Mouse (Mus musculus) liver, embryonic 14.5 days (tissue): ENCODE results near the gene Aph1a. TPM values are rescaled to one million over a fixed set of nuclear protein-coding genes. Genes with fewer than 3 reads are reported as not detected.
"Not testable (repeated sequence)": the region's sequence is repeated elsewhere in the genome, so short reads cannot be mapped to it uniquely, and the experiment has no call there.

ENCODE experiments used
- ATAC-seq: fragments of 200-750 bp; cut with Nextera tagmentation; 2 replicates; pipeline ENCODE4 v1.8.0; 2017; ENCODE audit warnings: moderate number of reproducible peaks, mild to moderate bottlenecking, moderate library complexity; ENCODE audit not compliant: insufficient read depth
- DNase-seq, 3 experiments: peaks; one replicate each; pipeline ENCODE4 v3.0.0-alpha.2; 2012 to 2013; ENCODE audit warnings: low read depth in 3 of 3, low spot score in 3 of 3
- H3K27ac ChIP-seq: fragments of 300-500 bp; sonication (generic); 2 replicates; pipeline ENCODE4 v1.5.1; 2014; ENCODE audit warnings: moderate library complexity, mild to moderate bottlenecking, control low read depth, inconsistent platforms
- H3K27me3 ChIP-seq: fragments of 300-500 bp; sonication (generic); 2 replicates; pipeline ENCODE4 v1.6.1; 2014; ENCODE audit warnings: mild to moderate bottlenecking, low read length, moderate library complexity; ENCODE audit not compliant: control insufficient read depth, insufficient read depth
- H3K36me3 ChIP-seq: fragments of 300-500 bp; sonication (generic); replicated peaks from 2 replicates; pipeline ENCODE4 v1.6.1; 2014; ENCODE audit warnings: low read depth; ENCODE audit not compliant: control insufficient read depth, insufficient read depth
- H3K4me1 ChIP-seq, 2 experiments: fragments of 200-500 bp in 1 of 2; fragments of 300-500 bp in 1 of 2; sonication (generic) in 1 of 2; replicated peaks; 2 replicates each; pipeline ENCODE4 v1.6.1; 2012 to 2014; ENCODE audit warnings: antibody characterized with exemption in 1 of 2, inconsistent platforms in 1 of 2, low read length in 1 of 2; ENCODE audit not compliant: control insufficient read depth in 2 of 2, insufficient read depth in 2 of 2
- H3K4me2 ChIP-seq: fragments of 300-500 bp; sonication (generic); 2 replicates; pipeline ENCODE4 v1.6.1; 2014; ENCODE audit warnings: low read depth, mild to moderate bottlenecking, control low read depth, moderate library complexity
- H3K4me3 ChIP-seq, 2 experiments: fragments of 200-500 bp in 1 of 2; fragments of 300-500 bp in 1 of 2; sonication (generic) in 1 of 2; 2 replicates each; pipeline ENCODE4 v1.5.1; 2012 to 2014; ENCODE audit warnings: low read depth in 2 of 2, low read length in 2 of 2, mild to moderate bottlenecking in 2 of 2, control low read depth in 1 of 2, inconsistent platforms in 1 of 2, moderate library complexity in 1 of 2; ENCODE audit not compliant: insufficient read depth in 1 of 2
- H3K9ac ChIP-seq: fragments of 300-500 bp; sonication (generic); replicated peaks from 2 replicates; pipeline ENCODE4 v1.6.1; 2014; ENCODE audit warnings: mild to moderate bottlenecking, control low read depth, moderate library complexity
- H3K9me3 ChIP-seq: fragments of 300-500 bp; sonication (generic); 2 replicates; pipeline ENCODE4 v1.6.1; 2016; ENCODE audit warnings: low read length, mixed read lengths; ENCODE audit not compliant: control insufficient read depth
- CTCF ChIP-seq: IDR thresholded peaks from 2 replicates; pipeline ENCODE4 v1.5.1; 2016; ENCODE audit warnings: antibody characterized with exemption, low read depth, control low read depth
- EP300 ChIP-seq: IDR thresholded peaks from 2 replicates; pipeline ENCODE4 v1.6.1; 2016; ENCODE audit warnings: antibody characterized with exemption, low read depth
- WGBS: fragments of 180-500 bp; shearing (Covaris S2); extraction: QIAGEN DNeasy Blood & Tissue Kit; methylation state at CpG from one replicate; pipeline ENCODE4 v1.1.7; 2014; ENCODE audit not compliant: insufficient replicate concordance; 5-methylcytosine and 5-hydroxymethylcytosine counted together
- polyA plus RNA-seq, 2 experiments: library from polyadenylated mRNA; depleted of rRNA in 1 of 2; stranded (reverse) in 1 of 2; unstranded in 1 of 2; fragments of >200 nt; fragmentation: Nextera tagmentation in 1 of 2; extraction: Ambion mirVana in 1 of 2; gene quantifications; 2 replicates each; pipeline versions ENCODE4 v1.2.1 to v1.2.3; 2012 to 2014

The Aph1a gene
- polyA plus RNA-seq, 2 experiments = 14.0 to 26.2 TPM

- Histone ChIP-seq H3K9ac (no peak overlapping the region), H3K9me3 (no peaks in the 10 kb centered on the region), H3K4me3 (no peak overlapping the region), H3K27me3 (no peaks in the 10 kb centered on the region; the same call in 1 of the 2 replicates), H3K27ac (no peak overlapping the region), H3K36me3 (no peaks in the 10 kb centered on the region), H3K4me1 (peaks cover 2 to 3% of the 10 kb centered on the region in 2 experiments; a peak in 1 of 4 replicates), H3K4me2 (no peak overlapping the region)
- no peak for DNase-seq
- ATAC-seq = no peak
- WGBS = 47% methylated on average over 7 of the region's 7 CpGs
- TF ChIP-seq EP300 = no peak
- TF ChIP-seq CTCF = no peak
Measured at GRCm38 (mm10) chr3:95916760-95917159, 23.0 kb downstream of the Aph1a start.

GRCm38 (mm10) chr3:95920532-95920931, 26.8 kb downstream of the Aph1a start:
- not testable (repeated sequence) for DNase-seq, ATAC-seq

GRCm38 (mm10) chr3:95923429-95923828, 29.7 kb downstream of the Aph1a start:
- not testable (repeated sequence) for H3K4me2 ChIP-seq, ATAC-seq, H3K27ac ChIP-seq, H3K27me3 ChIP-seq, DNase-seq, H3K4me3 ChIP-seq, H3K9me3 ChIP-seq, H3K36me3 ChIP-seq, H3K4me1 ChIP-seq, H3K9ac ChIP-seq
- 63% methylated on average over 7 of the region's 7 CpGs for WGBS

More at GRCm38 (mm10) chr3:95920532-95920931, 26.8 kb downstream of the Aph1a start:
- 66% methylated on average over 2 of the region's 2 CpGs for WGBS
- not testable (repeated sequence) for H3K27ac ChIP-seq, H3K4me3 ChIP-seq, H3K27me3 ChIP-seq, H3K36me3 ChIP-seq, H3K9me3 ChIP-seq, H3K4me2 ChIP-seq, H3K4me1 ChIP-seq, H3K9ac ChIP-seq

- Histone ChIP-seq H3K4me3 (no peak overlapping the region), H3K4me2 (no peak overlapping the region), H3K4me1 (peaks cover 5 to 6% of the 10 kb centered on the region in 2 experiments), H3K27ac (no peak overlapping the region), H3K27me3 (no peaks in the 10 kb centered on the region; the same call in 1 of the 2 replicates), H3K36me3 (no peaks in the 10 kb centered on the region), H3K9me3 (no peaks in the 10 kb centered on the region), H3K9ac (no peak overlapping the region)
- TF ChIP-seq EP300 = no peak
- TF ChIP-seq CTCF = no peak
- no peak for ATAC-seq
- WGBS = 32% methylated on average over 4 of the region's 4 CpGs
- DNase-seq = no peak
Measured at GRCm38 (mm10) chr3:95924185-95924584, 30.4 kb downstream of the Aph1a start.

- Histone ChIP-seq H3K4me1 (peaks cover 5 to 6% of the 10 kb centered on the region in 2 experiments), H3K27ac (no peak overlapping the region), H3K4me2 (no peak overlapping the region), H3K27me3 (no peaks in the 10 kb centered on the region; the same call in 1 of the 2 replicates), H3K36me3 (no peaks in the 10 kb centered on the region), H3K9me3 (no peaks in the 10 kb centered on the region), H3K9ac (no peak overlapping the region), H3K4me3 (no peak overlapping the region)
- no peak for TF ChIP-seq EP300
- no peak for TF ChIP-seq CTCF
- DNase-seq (no peak), ATAC-seq (no peak)
- 72% methylated on average over 5 of the region's 5 CpGs for WGBS
Measured at GRCm38 (mm10) chr3:95925087-95925486, 31.3 kb downstream of the Aph1a start.
